Mouse (Mus musculus) left cerebral cortex, postnatal 14 days (tissue): ENCODE measurements around the gene Cela1. TPM values are rescaled to one million over a fixed set of nuclear protein-coding genes. Genes with fewer than 3 reads are reported as not detected.

Experiments used
- microRNA-seq, 2 experiments: library from miRNA; unstranded; fragments of <30 nt; microRNA quantifications; one replicate each; pipeline ENCODE4 v1.2.0; 2022
- total RNA-seq, 2 experiments: library from RNA; stranded (reverse); gene quantifications; 2 replicates each; pipeline ENCODE4 v1.2.3; 2021

The Cela1 gene
- total RNA-seq, 2 experiments from 2014 or later = 2.7 to 3.7 TPM

Small RNA genes lying within 50 kb of the gene (microRNA-seq; reads per million reads assigned to microRNA genes)
- gene Mir6961 = 0 reads per million in 2 experiments

Other genes with a start within 250 kb of the Cela1 start
- 10 to 100 TPM; 65.8 to 70.5 TPM for gene Letmd1, start 218.9 kb downstream of the Cela1 start, total RNA-seq
- 10 to 100 TPM; 39.8 to 40.7 TPM for gene Csrnp2, start 192.4 kb downstream of the Cela1 start, total RNA-seq
- 10 to 100 TPM; 28.4 to 29.2 TPM for gene Tfcp2, start 135.9 kb downstream of the Cela1 start, total RNA-seq
- gene Pou6f1, start 87.9 kb downstream of the Cela1 start, total RNA-seq = 100 to 1,000 TPM; 123 to 125 TPM
- 10 to 100 TPM; 97.6 to 98.1 TPM for gene Dazap2, start 72.6 kb downstream of the Cela1 start, total RNA-seq
- 1 to 10 TPM; 2.2 to 2.3 TPM for gene Smagp, start 51.0 kb downstream of the Cela1 start, total RNA-seq
- 1 to 10 TPM; 5.6 to 6.2 TPM for gene Bin2, start 18.4 kb downstream of the Cela1 start, total RNA-seq
- gene Galnt6, start 41.5 kb upstream of the Cela1 start, total RNA-seq = 1 to 10 TPM in 1 of 2 experiments, under 1 TPM in 1; 0.97 to 2.0 TPM
- 10 to 100 TPM; 87.7 to 90.8 TPM for gene Slc4a8, start 73.8 kb upstream of the Cela1 start, total RNA-seq
- gene Scn8a, start 181.9 kb upstream of the Cela1 start, total RNA-seq = 100 to 1,000 TPM; 203 to 219 TPM